Mouse (Mus musculus) myocyte (in vitro differentiated cells): ENCODE data around the gene Ccdc61. TPM values are rescaled to one million over a fixed set of nuclear protein-coding genes. Genes with fewer than 3 reads are reported as not detected.

Source experiments
- H3K27me3 ChIP-seq: one replicate; pipeline ENCODE4 v1.6.1; 2011; ENCODE audit not compliant: control insufficient read depth, insufficient read depth, insufficient read length
- H3K36me3 ChIP-seq: one replicate; pipeline ENCODE4 v1.6.1; 2011; ENCODE audit not compliant: control insufficient read depth, insufficient read depth
- H3K4me2 ChIP-seq: one replicate; pipeline ENCODE4 v1.6.1; 2011; ENCODE audit warnings: low read depth, control low read depth
- H3K4me3 ChIP-seq: one replicate; pipeline ENCODE4 v1.5.1; 2011; ENCODE audit warnings: mild to moderate bottlenecking, control low read depth, moderate library complexity
- H3K79me2 ChIP-seq: one replicate; pipeline ENCODE4 v1.6.1; 2011; ENCODE audit not compliant: control insufficient read depth, insufficient read depth
- H3ac ChIP-seq: one replicate; pipeline ENCODE4 v1.6.1; 2011; ENCODE audit not compliant: control insufficient read depth, insufficient read length
- CEBPB ChIP-seq: IDR thresholded peaks from 2 replicates; pipeline ENCODE4 v1.6.1; 2011; ENCODE audit warnings: mild to moderate bottlenecking, moderate library complexity; ENCODE audit not compliant: poor library complexity, insufficient read depth, severe bottlenecking
- E2F4 ChIP-seq: IDR thresholded peaks from one replicate; pipeline ENCODE4 v1.6.1; 2011; ENCODE audit warnings: mild to moderate bottlenecking, control low read depth, moderate library complexity; ENCODE audit not compliant: insufficient read depth
- MAX ChIP-seq: IDR thresholded peaks from one replicate; pipeline ENCODE4 v1.6.1; 2011; ENCODE audit warnings: low read depth, mild to moderate bottlenecking, control low read depth
- MYOD1 ChIP-seq, 3 experiments: IDR thresholded peaks; one replicate each; pipeline ENCODE4 v1.6.1; 2011; ENCODE audit warnings: control low read depth in 2 of 3, low read depth in 2 of 3, mild to moderate bottlenecking in 2 of 3, moderate library complexity in 1 of 3; ENCODE audit not compliant: insufficient read length in 2 of 3, control insufficient read depth in 1 of 3
- MYOG ChIP-seq, 3 experiments: IDR thresholded peaks; one replicate each; pipeline ENCODE4 v1.6.1; 2011; ENCODE audit warnings: control low read depth in 2 of 3, low read depth in 2 of 3, mild to moderate bottlenecking in 2 of 3; ENCODE audit not compliant: insufficient read length in 2 of 3, control insufficient read depth in 1 of 3, insufficient read depth in 1 of 3
- POLR2A ChIP-seq: IDR thresholded peaks from one replicate; pipeline ENCODE4 v1.6.1; 2011; ENCODE audit warnings: low read depth, mild to moderate bottlenecking, control low read depth, moderate library complexity; ENCODE audit not compliant: insufficient read length
- POLR2AphosphoS2 ChIP-seq: IDR thresholded peaks from one replicate; pipeline ENCODE4 v1.6.1; 2011; ENCODE audit warnings: low read depth, control low read depth; ENCODE audit not compliant: insufficient read length
- REST ChIP-seq: IDR thresholded peaks from one replicate; pipeline ENCODE4 v1.6.1; 2011; ENCODE audit warnings: mild to moderate bottlenecking, control low read depth, moderate library complexity; ENCODE audit not compliant: insufficient read depth, insufficient read length
- SRF ChIP-seq: IDR thresholded peaks from one replicate; pipeline ENCODE4 v1.6.1; 2011; ENCODE audit warnings: low read depth; ENCODE audit not compliant: control insufficient read depth, insufficient read length
- TCF12 ChIP-seq: IDR thresholded peaks from one replicate; pipeline ENCODE4 v1.6.1; 2011; ENCODE audit warnings: mild to moderate bottlenecking, control low read depth; ENCODE audit not compliant: poor library complexity, insufficient read depth, severe bottlenecking
- TCF3 ChIP-seq: IDR thresholded peaks from one replicate; pipeline ENCODE4 v1.6.1; 2011; ENCODE audit warnings: low read depth, control low read depth; ENCODE audit not compliant: insufficient read length
- USF1 ChIP-seq: IDR thresholded peaks from one replicate; pipeline ENCODE4 v1.6.1; 2011; ENCODE audit warnings: low read depth, mild to moderate bottlenecking, control low read depth, moderate library complexity
- polyA plus RNA-seq: library from polyadenylated mRNA; unstranded; fragments of >200 nt; fragmentation: generic; extraction: Trizol; gene quantifications from one replicate; pipeline ENCODE4 v1.2.1, GENCODE M21; 2012; ENCODE audit warnings: missing spikeins

Ccdc61 gene
- polyA plus RNA-seq, 1 experiment: 7.7 TPM

GRCm38 (mm10) chr7:18890848-18891247, 19.4 kb downstream of the Ccdc61 start:
- no peak for TF ChIP-seq POLR2A
- no peak for TF ChIP-seq REST
- no peak for TF ChIP-seq MYOD1 (IDR thresholded peaks at IDR 0.05; ENCODE audit: control insufficient read depth in 1 of 3, insufficient read length in 2 of 3, low read depth in 2 of 3)
- no peak for TF ChIP-seq E2F4
- no peak for TF ChIP-seq TCF3
- Histone ChIP-seq H3K4me2 (no peak overlapping the region), H3K4me3 (no peak overlapping the region), H3K36me3 (no peaks in the 10 kb centered on the region), H3K27me3 (no peaks in the 10 kb centered on the region), H3K79me2 (no peaks in the 10 kb centered on the region), H3ac (no peak overlapping the region)

- H3K36me3 ChIP-seq: no peaks in the 10 kb centered on the region
These were observed 23.3 kb downstream of the Ccdc61 start for GRCm38 (mm10) chr7:18886963-18887362.

GRCm38 (mm10) chr7:18884745-18885422, 25.3 kb downstream of the Ccdc61 start:
- no peak overlapping the region for H3ac ChIP-seq
- H3K4me3 ChIP-seq: no peak overlapping the region
- TF ChIP-seq MYOG (IDR thresholded peaks at IDR 0.05; ENCODE audit: control insufficient read depth in 1 of 3, insufficient read depth in 1 of 3, insufficient read length in 2 of 3, low read depth in 2 of 3) (no peak), POLR2A (no peak), USF1 (no peak), TCF3 (no peak), SRF (no peak), MYOD1 (IDR thresholded peaks at IDR 0.05; ENCODE audit: control insufficient read depth in 1 of 3, insufficient read length in 2 of 3, low read depth in 2 of 3) (no peak), MAX (no peak), E2F4 (no peak), CEBPB (no peak), REST (no peak), TCF12 (no peak), POLR2AphosphoS2 (no peak)
- no peaks in the 10 kb centered on the region for H3K36me3 ChIP-seq
- no peaks in the 10 kb centered on the region for H3K79me2 ChIP-seq
- H3K27me3 ChIP-seq: no peaks in the 10 kb centered on the region
- no peak overlapping the region for H3K4me2 ChIP-seq

More at GRCm38 (mm10) chr7:18886963-18887362, 23.3 kb downstream of the Ccdc61 start:
- Histone ChIP-seq H3ac (no peak overlapping the region), H3K4me3 (no peak overlapping the region), H3K27me3 (no peaks in the 10 kb centered on the region), H3K4me2 (no peak overlapping the region), H3K79me2 (no peaks in the 10 kb centered on the region)
- no peak for TF ChIP-seq TCF3
- TF ChIP-seq SRF: no peak
- TF ChIP-seq POLR2AphosphoS2: no peak
- no peak for TF ChIP-seq MYOD1 (IDR thresholded peaks at IDR 0.05; ENCODE audit: control insufficient read depth in 1 of 3, insufficient read length in 2 of 3, low read depth in 2 of 3)
- no peak for TF ChIP-seq MAX
- no peak for TF ChIP-seq E2F4
- no peak for TF ChIP-seq MYOG (IDR thresholded peaks at IDR 0.05; ENCODE audit: control insufficient read depth in 1 of 3, insufficient read depth in 1 of 3, insufficient read length in 2 of 3, low read depth in 2 of 3)
- no peak for TF ChIP-seq POLR2A
- TF ChIP-seq REST: no peak
- TF ChIP-seq TCF12: no peak

- Histone ChIP-seq H3K79me2 (no peaks in the 10 kb centered on the region), H3ac (no peak overlapping the region), H3K4me3 (no peak overlapping the region), H3K27me3 (no peaks in the 10 kb centered on the region), H3K4me2 (no peak overlapping the region), H3K36me3 (no peaks in the 10 kb centered on the region)
- TF ChIP-seq E2F4: no peak
- TF ChIP-seq POLR2AphosphoS2: no peak
- no peak for TF ChIP-seq POLR2A
- no peak for TF ChIP-seq SRF
- no peak for TF ChIP-seq REST
- TF ChIP-seq MYOG (IDR thresholded peaks at IDR 0.05; ENCODE audit: control insufficient read depth in 1 of 3, insufficient read depth in 1 of 3, insufficient read length in 2 of 3, low read depth in 2 of 3): no peak
- TF ChIP-seq TCF3: no peak
- no peak for TF ChIP-seq USF1
- no peak for TF ChIP-seq MAX
- no peak for TF ChIP-seq MYOD1 (IDR thresholded peaks at IDR 0.05; ENCODE audit: control insufficient read depth in 1 of 3, insufficient read length in 2 of 3, low read depth in 2 of 3)
- TF ChIP-seq TCF12: no peak
- no peak for TF ChIP-seq CEBPB
These were observed 26.0 kb downstream of the Ccdc61 start for GRCm38 (mm10) chr7:18883991-18884744.

GRCm38 (mm10) chr7:18878691-18879090, 31.5 kb downstream of the Ccdc61 start:
- TF ChIP-seq POLR2A (no peak), MYOD1 (IDR thresholded peaks at IDR 0.05; ENCODE audit: control insufficient read depth in 1 of 3, insufficient read length in 2 of 3, low read depth in 2 of 3) (no peak), TCF12 (no peak), MAX (no peak), CEBPB (no peak), POLR2AphosphoS2 (no peak), USF1 (no peak), MYOG (IDR thresholded peaks at IDR 0.05; ENCODE audit: control insufficient read depth in 1 of 3, insufficient read depth in 1 of 3, insufficient read length in 2 of 3, low read depth in 2 of 3) (no peak), SRF (no peak), TCF3 (no peak), REST (no peak), E2F4 (no peak)
- H3K79me2 ChIP-seq: no peaks in the 10 kb centered on the region
- H3K4me3 ChIP-seq: no peak overlapping the region
- H3K36me3 ChIP-seq: no peaks in the 10 kb centered on the region
- no peak overlapping the region for H3K4me2 ChIP-seq
- no peak overlapping the region for H3ac ChIP-seq
- no peaks in the 10 kb centered on the region for H3K27me3 ChIP-seq
